Mouse (Mus musculus) hematopoietic stem cell, adult 5-6 weeks (primary cell): ENCODE measurements around the gene Tex21. TPM values are rescaled to one million over a fixed set of nuclear protein-coding genes. Genes with fewer than 3 reads are reported as not detected.

Experiments used
- ATAC-seq, 2 experiments: fragments of 125-278 bp in 1 of 2; replicated peaks in 1 of 2; 2 replicates each; pipeline ENCODE4 v1.8.0; 2016 to 2017; ENCODE audit warnings: inconsistent platforms in 2 of 2, mild to moderate bottlenecking in 2 of 2, moderate number of reproducible peaks in 2 of 2, low read depth in 1 of 2, moderate TSS enrichment in 1 of 2; ENCODE audit not compliant: low FRiP score in 2 of 2, poor library complexity in 2 of 2, severe bottlenecking in 2 of 2, insufficient read depth in 1 of 2, low TSS enrichment in 1 of 2
- total RNA-seq: library from RNA; stranded (forward); fragments of 172-1452, 232-1000 nt; gene quantifications from 2 replicates; pipeline ENCODE4 v1.2.3, GENCODE M21; 2017

The Tex21 gene
- total RNA-seq, 1 experiment from 2014 or later = not detected

DNA sequence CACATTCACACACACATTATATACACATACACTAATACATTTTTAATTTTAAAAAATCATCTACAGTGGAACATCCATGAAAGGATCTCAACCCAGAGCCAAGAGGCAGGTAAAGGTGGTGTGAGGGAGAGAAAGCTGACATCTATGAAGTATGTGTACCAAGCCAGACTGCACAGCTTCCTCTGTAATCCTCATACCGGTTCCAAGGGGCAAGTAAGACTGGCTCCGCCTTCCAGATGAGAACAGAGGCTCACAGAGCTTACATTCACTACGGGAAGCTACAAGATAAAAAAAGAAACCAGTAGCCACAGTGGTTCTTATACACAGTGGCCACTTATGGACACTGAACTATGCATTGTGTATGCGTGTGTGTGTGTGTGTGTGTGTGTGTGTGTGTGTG lies 67.0 kb downstream of the Tex21 start:
- no peak for ATAC-seq

DNA sequence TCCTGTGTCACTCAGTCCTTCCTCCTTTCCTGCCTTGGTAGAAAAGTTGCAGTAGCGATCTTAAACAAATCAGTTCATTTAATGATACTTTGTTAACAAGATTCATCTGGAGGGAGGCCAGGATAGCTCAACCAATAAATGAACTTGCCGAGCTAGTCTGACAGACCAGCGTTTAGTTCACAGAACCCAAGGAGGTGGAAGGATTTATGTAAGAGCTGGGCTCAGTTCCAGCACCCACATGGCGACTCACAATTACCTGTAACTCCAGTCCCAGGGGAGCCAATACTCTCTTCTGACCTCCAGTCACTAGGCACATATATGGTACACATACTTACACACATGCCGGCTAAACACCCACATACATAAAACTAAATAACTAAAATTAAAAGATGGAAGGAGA lies 67.5 kb downstream of the Tex21 start:
- no peak for ATAC-seq

DNA sequence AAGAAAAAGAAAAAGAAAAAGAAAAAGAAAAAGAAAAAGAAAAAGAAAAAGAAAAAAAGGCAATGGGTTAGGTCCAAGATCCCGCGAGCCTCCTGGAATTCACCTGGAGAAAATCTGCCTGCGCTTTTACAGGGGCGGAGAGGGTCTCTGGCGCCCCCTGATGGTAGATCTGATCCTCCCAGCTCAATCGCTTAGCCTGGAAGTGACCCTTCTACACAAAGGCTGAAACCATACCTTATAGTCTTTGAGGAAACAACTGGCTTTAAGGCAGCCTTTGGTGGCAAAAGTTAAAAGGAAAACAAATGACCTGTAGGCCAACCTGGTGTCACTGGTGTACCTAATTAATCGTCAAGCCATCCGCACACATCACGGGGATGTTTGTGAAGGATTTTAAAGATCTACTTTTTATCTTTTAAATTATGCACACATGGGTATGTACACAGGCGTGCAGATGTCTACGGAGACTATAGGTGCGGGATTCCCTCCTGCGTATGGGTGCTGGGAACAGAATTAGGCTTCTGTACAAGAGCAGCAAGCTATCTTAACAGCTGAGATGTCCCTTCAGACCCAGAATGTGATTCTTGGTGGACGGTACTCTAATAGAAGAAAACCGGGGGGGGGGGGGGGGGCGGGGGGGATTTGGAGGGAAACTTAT lies 68.6 kb downstream of the Tex21 start:
- peak; percentile 55 to 77; a peak in 2 of 4 replicates for ATAC-seq

DNA sequence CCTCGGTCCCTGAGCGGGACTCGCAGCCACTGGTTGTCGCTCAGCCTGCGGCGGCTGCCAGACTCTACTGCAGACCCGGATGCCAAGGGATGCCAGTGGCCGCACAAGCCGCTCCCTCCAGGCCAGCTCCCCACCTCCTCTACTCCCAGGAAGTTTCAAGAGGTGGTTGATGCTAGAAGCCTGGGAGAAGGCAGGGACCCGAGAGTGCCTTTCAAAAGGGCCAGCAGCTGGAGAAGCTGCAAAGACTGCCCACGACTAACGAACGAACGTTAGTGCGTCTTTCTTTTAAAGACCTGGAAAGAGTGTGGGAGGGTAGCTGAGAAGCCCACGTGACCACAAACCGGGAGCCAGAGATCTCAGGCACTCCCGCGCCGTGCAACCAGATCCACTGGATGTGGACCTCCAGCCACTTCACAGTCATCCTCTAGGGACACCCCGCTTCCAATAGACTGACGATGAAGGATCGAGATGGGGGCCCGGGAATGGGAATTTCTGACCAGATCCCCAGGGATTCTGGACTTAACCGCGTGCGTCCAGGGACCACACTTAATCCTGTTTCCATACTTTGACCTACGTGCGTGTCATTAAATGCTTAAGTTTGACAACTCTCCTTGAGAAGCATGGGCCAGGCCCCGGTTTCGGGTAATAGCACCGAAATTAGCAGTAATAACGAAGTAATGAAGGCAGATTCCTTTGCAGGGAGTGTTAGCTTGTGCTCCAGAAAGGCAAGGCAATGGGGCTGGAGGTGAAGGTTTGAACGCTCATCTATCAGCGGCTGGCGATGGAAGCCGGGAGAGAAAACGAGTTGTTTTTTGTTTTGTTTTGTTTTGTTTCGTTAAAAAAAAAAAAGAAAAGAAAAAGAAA lies 69.3 kb downstream of the Tex21 start, which contains the start of gene Esr2:
Esr2 (minus strand) TSS at position 260 of the 864 bp plus-strand sequence.
- peak; percentile 56 to 71; a peak in 3 of 4 replicates for ATAC-seq

DNA sequence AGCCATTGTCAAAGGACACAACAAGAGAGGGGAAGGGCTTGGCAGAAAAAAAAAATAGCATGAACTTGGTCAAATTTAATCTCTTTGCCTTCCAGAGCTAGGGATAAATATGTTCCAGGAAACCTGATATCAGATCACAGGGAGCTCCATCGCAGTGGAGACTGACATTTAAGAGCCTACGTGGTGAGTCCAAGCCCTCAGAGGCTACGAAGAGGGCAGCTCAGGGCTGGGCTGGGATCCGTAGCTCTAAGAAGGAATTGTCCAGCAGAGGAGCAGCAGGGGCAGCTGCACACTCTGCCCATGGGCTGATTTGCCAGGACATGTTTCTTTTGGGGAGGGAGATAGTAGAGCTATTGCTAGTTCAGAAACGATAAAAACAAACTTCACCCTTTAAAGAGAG lies 80.9 kb downstream of the Tex21 start:
- ATAC-seq = no peak

DNA sequence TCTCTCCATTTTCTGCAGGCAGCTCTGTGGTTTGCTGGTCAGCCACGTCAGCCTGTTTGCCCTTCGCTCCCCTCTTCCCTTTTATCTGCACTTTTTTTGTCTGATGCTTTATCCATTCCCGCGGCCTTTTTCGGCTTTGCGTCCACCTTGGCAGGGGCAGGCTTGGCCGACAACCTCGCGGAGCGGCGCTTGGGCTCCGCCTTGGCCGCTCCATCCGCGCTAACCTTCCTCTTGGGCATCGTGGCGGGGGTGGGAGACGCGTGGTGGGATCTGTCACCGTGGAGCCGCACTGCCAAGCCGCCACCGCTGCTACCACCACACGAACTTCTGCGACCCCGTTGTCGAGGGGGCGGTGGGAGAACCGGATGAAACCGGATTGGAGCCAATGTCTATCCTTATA lies 94.2 kb downstream of the Tex21 start:
- peak in 1 of 2 experiments; percentile 32; a peak in 1 of 4 replicates for ATAC-seq

Other genes starting within 250 kb of the Tex21 start
- gene Esr2, start 69.5 kb downstream of the Tex21 start, total RNA-seq = 0.13 TPM in 1 of 2 replicates, not detected in the other
- gene Mthfd1, start 8.6 kb upstream of the Tex21 start, total RNA-seq = 88.8 and 164 TPM in 2 replicates
- 0.75 and 1.6 TPM in 2 replicates for gene Akap5, start 78.1 kb upstream of the Tex21 start, total RNA-seq
- gene Zbtb25, start 122.9 kb upstream of the Tex21 start, total RNA-seq = 18.4 and 22.9 TPM in 2 replicates
- gene Zbtb1, start 123.5 kb upstream of the Tex21 start, total RNA-seq = 20.6 and 25.0 TPM in 2 replicates
- gene Hspa2, start 157.4 kb upstream of the Tex21 start, total RNA-seq = 13.4 and 13.7 TPM in 2 replicates
- 0.94 and 2.5 TPM in 2 replicates for gene Ppp1r36, start 170.8 kb upstream of the Tex21 start, total RNA-seq